Mouse (Mus musculus) spleen, adult 2 months (tissue): ENCODE measurements around the gene Stradb. TPM values are rescaled to one million over a fixed set of nuclear protein-coding genes. Genes with fewer than 3 reads are reported as not detected.

Experiments
- DNase-seq, 2 experiments: peaks; one replicate each; pipeline versions ENCODE4 v3.0.0 to v3.0.0-alpha.2; 2012 to 2021; ENCODE audit warnings: low spot score in 2 of 2, low read depth in 1 of 2
- H3K27ac ChIP-seq: fragments of 200-500 bp; 2 replicates; pipeline ENCODE4 v1.5.1; 2012; ENCODE audit warnings: low read length, inconsistent platforms; ENCODE audit not compliant: insufficient read depth
- H3K27me3 ChIP-seq: fragments of 200-500 bp; 2 replicates; pipeline ENCODE4 v1.6.1; 2012; ENCODE audit warnings: mild to moderate bottlenecking, moderate library complexity, low read length, inconsistent platforms; ENCODE audit not compliant: control insufficient read depth, insufficient read depth
- H3K36me3 ChIP-seq: fragments of 200-500 bp; 2 replicates; pipeline ENCODE4 v1.6.1; 2012; ENCODE audit warnings: mild to moderate bottlenecking, low read length, inconsistent platforms; ENCODE audit not compliant: control insufficient read depth, insufficient read depth
- H3K4me1 ChIP-seq: fragments of 200-500 bp; 2 replicates; pipeline ENCODE4 v1.6.1; 2011; ENCODE audit warnings: inconsistent platforms; ENCODE audit not compliant: control insufficient read depth, insufficient read depth, insufficient read length
- H3K4me3 ChIP-seq: fragments of 200-500 bp; 2 replicates; pipeline ENCODE4 v1.5.1; 2011; ENCODE audit warnings: mild to moderate bottlenecking, inconsistent platforms; ENCODE audit not compliant: insufficient read depth, insufficient read length; ENCODE audit errors: extremely low read depth
- CTCF ChIP-seq: fragments of 200-500 bp; IDR thresholded peaks from 2 replicates; pipeline ENCODE4 v1.5.1; 2011; ENCODE audit warnings: mild to moderate bottlenecking, inconsistent platforms; ENCODE audit not compliant: insufficient read depth, insufficient read length, insufficient replicate concordance; ENCODE audit errors: extremely low read depth
- POLR2A ChIP-seq: fragments of 200-500 bp; IDR thresholded peaks from 2 replicates; pipeline ENCODE4 v1.6.1; 2011; ENCODE audit warnings: low read depth, low read length, inconsistent platforms
- WGBS: fragments of 180-500 bp; shearing (Covaris S2); methylation state at CpG from one replicate; pipeline ENCODE4 v1.1.7; 2018; 5-methylcytosine and 5-hydroxymethylcytosine counted together
- polyA plus RNA-seq: library from polyadenylated mRNA; depleted of rRNA; stranded (reverse); fragments of >200 nt; gene quantifications from 2 replicates; pipeline ENCODE4 v1.2.3, GENCODE M21; 2012; rRNA removed

Gene Stradb
- polyA plus RNA-seq, 1 experiment, result 10.5 TPM

DNA sequence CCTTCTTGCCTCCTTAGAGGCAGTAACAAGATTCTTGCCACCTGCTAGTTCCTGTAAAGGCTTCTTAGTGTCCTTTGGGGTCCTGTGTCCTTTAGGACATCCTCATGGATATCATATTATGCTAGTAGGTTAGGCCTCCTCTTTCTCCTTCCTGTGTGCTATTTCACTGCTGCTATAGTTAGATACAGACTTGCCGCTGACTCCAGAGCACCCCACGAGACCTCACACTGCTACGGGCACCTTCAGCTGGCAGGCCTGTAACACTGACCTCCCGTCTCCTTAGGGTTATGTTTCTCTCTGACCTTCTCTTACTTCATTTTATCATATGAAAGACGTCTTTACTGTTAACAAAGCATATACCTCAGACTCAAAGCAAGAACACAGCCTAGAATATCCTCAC lies 11.3 kb downstream of the Stradb start:
- Histone ChIP-seq H3K36me3 (peaks cover 24% of the 10 kb centered on the region), H3K27ac (no peak overlapping the region), H3K4me3 (no peak overlapping the region), H3K27me3 (no peaks in the 10 kb centered on the region), H3K4me1 (no peaks in the 10 kb centered on the region)
- no peak for TF ChIP-seq POLR2A
- TF ChIP-seq CTCF, result no peak
- 92% methylated on average over 5 of the region's 5 CpGs for WGBS
- DNase-seq, result no peak

DNA sequence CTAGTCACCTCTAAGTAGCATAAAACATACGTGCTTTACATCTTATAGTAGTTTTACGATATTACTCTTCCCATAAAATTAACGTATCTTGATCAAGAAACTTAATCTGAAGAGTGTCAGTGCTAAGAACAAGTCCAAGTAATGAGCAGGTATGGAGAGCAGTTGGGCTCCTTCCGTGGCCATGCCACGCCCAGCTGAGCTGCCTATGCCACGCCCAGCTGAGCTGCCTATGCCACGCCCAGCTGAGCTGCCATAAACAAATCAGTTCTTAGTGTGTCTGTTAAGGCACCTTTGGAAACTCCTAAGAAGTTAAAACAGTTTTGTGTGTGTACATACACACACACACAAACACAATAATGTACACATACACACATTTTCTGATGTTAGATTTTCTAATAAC lies 19.8 kb downstream of the Stradb start:
- no peaks in the 10 kb centered on the region for H3K27me3 ChIP-seq

DNA sequence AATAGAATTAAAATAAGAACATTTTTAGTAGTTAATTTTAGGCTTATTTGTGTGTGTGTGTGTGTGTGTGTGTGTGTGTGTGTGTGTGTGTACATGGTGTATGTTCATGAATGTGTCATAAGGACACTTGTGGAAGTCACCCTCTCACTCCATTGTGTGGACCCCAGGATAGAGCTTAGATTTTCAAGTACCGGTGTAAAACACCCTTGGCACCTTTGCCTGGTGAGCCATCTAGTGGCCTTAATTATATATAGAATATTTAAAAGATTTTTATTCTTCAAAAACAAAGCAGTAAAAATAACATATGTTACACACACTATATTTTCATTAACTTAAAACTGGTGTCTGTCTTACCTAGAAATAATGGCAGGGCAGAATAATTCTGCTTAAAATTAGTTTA lies 20.4 kb downstream of the Stradb start:
- Histone ChIP-seq H3K36me3 (peaks cover 9% of the 10 kb centered on the region), H3K27me3 (no peaks in the 10 kb centered on the region), H3K4me1 (no peaks in the 10 kb centered on the region), H3K27ac (no peak overlapping the region), H3K4me3 (no peak overlapping the region)
- WGBS, result 30% methylated on average over 1 of the region's 1 CpGs
- TF ChIP-seq CTCF, result no peak
- TF ChIP-seq POLR2A, result no peak
- no peak for DNase-seq

More for the DNA sequence above, 19.8 kb downstream of the Stradb start:
- WGBS, result 71% methylated on average over 7 of the region's 7 CpGs
- TF ChIP-seq CTCF (no peak), POLR2A (no peak)
- Histone ChIP-seq H3K36me3 (peaks cover 10% of the 10 kb centered on the region), H3K27ac (no peak overlapping the region), H3K4me1 (no peaks in the 10 kb centered on the region), H3K4me3 (no peak overlapping the region)
- DNase-seq, result no peak

DNA sequence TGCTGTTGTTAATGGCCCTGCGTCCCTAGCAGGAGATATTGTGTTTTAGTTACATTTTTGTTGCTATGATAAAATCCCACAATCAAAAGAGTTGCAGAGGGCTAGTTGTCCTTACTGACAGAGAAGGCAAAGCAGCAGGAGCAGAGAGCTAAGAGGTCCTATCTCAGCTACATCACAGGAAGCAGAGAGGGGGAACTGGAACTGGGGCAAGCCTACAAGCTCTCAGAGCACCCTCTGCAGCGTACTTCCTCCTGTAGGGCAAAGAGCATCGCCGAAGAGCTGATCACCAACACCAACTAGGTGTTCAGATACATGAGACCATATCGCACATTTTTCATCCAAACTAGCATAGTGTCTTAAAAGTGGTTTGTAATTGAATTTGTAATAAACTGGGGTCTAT lies 22.0 kb downstream of the Stradb start:
- Histone ChIP-seq H3K27me3 (no peaks in the 10 kb centered on the region), H3K4me1 (no peaks in the 10 kb centered on the region), H3K36me3 (peaks cover 7% of the 10 kb centered on the region), H3K4me3 (no peak overlapping the region), H3K27ac (no peak overlapping the region)
- DNase-seq, result peak in 1 of 2 experiments; percentile 42
- no peak for TF ChIP-seq POLR2A
- TF ChIP-seq CTCF, result no peak
- WGBS, result 42% methylated on average over 5 of the region's 5 CpGs

DNA sequence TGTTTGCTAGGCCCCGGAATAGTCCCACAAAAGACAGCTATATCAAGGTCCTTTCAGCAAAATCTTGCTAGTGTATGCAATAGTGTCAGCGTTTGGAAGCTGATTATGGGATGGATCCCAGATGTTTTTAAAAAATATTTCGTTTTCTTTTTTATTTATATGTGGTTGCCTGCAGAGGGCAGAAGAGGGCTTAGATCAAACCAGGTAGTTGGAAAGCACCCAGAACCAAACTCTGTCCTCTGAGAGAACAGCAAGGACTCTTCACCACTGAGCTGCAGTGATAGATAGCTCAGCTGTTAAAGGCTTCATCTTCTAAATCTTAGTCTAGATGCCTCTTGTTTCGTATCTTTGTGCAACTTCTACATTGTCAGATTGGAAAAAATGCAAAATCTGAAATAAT lies 35.9 kb downstream of the Stradb start:
- no peak for DNase-seq
- Histone ChIP-seq H3K27ac (no peak overlapping the region), H3K36me3 (no peaks in the 10 kb centered on the region), H3K4me3 (no peak overlapping the region), H3K4me1 (no peaks in the 10 kb centered on the region), H3K27me3 (no peaks in the 10 kb centered on the region)
- TF ChIP-seq POLR2A (no peak), CTCF (peak; percentile 11; the same call in 1 of the 2 replicates)
- 39% methylated on average over 4 of the region's 4 CpGs for WGBS

DNA sequence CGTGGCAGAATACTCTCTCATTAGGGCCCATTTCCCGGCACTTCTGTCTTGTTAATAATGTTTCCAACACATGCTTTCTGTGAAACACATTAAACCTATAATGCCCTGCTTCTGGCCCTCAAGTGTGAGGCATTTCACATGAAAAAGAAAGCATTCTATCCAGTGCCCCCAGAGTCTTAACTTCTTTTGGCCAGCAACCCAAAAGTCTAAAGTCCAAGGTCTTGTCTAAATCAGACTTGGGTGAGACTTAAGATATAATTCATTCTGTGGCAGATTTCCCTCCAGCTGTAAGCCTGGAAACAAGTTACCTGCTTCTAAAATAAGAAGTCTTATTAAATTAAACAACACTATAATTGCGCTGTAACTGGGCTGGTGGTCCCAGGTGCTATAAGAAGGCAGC lies 48.2 kb downstream of the Stradb start:
- no peak overlapping the region for H3K27ac ChIP-seq

DNA sequence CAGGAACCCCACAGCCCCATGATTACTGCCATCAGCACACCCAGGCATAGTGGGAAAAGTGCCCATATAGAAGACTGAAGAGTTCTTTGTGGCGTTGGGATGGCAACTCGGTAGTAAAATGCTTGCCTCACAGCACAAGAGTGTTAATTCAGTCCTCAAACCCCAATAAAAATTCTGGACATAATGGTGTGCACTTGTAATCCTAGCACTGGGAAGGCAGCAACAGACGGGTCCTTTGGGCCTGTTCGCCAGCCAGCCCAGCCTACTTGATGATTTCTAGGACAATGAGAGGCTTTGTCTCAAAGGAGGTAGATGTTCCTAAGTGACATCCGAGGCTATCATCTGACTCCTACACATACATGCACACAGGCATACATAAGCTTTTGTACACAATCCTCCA lies 64.4 kb downstream of the Stradb start:
- DNase-seq, result no peak
- no peaks in the 10 kb centered on the region for H3K27me3 ChIP-seq
- H3K4me1 ChIP-seq, result no peaks in the 10 kb centered on the region
- no peaks in the 10 kb centered on the region for H3K36me3 ChIP-seq
- no peak for TF ChIP-seq CTCF
- no peak for TF ChIP-seq POLR2A
- no peak overlapping the region for H3K4me3 ChIP-seq
- no peak overlapping the region for H3K27ac ChIP-seq
- WGBS, result 91% methylated on average over 5 of the region's 5 CpGs

More for the DNA sequence above, 48.2 kb downstream of the Stradb start:
- 81% methylated on average over 3 of the region's 3 CpGs for WGBS
- Histone ChIP-seq H3K36me3 (no peaks in the 10 kb centered on the region), H3K27me3 (no peaks in the 10 kb centered on the region), H3K4me3 (no peak overlapping the region), H3K4me1 (no peaks in the 10 kb centered on the region)
- no peak for DNase-seq
- TF ChIP-seq POLR2A, result no peak
- TF ChIP-seq CTCF, result no peak

Other genes starting within 250 kb of the Stradb start
- 5.6 and 6.3 TPM in 2 replicates for gene Casp8, start 178.1 kb upstream of the Stradb start, polyA plus RNA-seq
- gene Trak2, start 92 bp upstream of the Stradb start, polyA plus RNA-seq, result 47.4 and 51.6 TPM in 2 replicates
- gene C2cd6, start 121.4 kb downstream of the Stradb start, polyA plus RNA-seq, result not detected in 2 replicates
- 1.2 and 1.4 TPM in 2 replicates for gene Tmem237, start 146.9 kb downstream of the Stradb start, polyA plus RNA-seq
- 0.56 and 0.58 TPM in 2 replicates for gene Mpp4, start 189.9 kb downstream of the Stradb start, polyA plus RNA-seq